Mouse (Mus musculus): Measurements from ENCODE around the gene Hoxc11. TPM values are rescaled to one million over a fixed set of nuclear protein-coding genes. Genes with fewer than 3 reads are reported as not detected.

Hoxc11 gene
- total and polyA plus RNA-seq, 2 experiments from 2014 or later, result not detected

GRCm38 (mm10) chr15:103002821-103003448 lies 48.7 kb downstream of the Hoxc11 start:
- TF ChIP-seq EP300 (IDR thresholded peaks at IDR 0.05; ENCODE audit: low read depth), result no peak
- TF ChIP-seq CTCF (IDR thresholded peaks at IDR 0.05; ENCODE audit: low read depth), result no peak
- Histone ChIP-seq H3K9me3 (replicated peaks; ENCODE audit: control insufficient read depth, low read length) (no peaks in the 10 kb centered on the region), H3K27me3 (ENCODE audit: control insufficient read depth, insufficient read depth, low read length) (peaks cover 98% of the 10 kb centered on the region), H3K4me3 (ENCODE audit: low read depth, low read length) (no peak overlapping the region), H3K4me2 (ENCODE audit: low read depth, low read length) (no peak overlapping the region), H3K4me1 (ENCODE audit: control insufficient read depth, insufficient read depth) (peaks cover 25% of the 10 kb centered on the region), H3K27ac (ENCODE audit: low read depth) (no peak overlapping the region), H3K9ac (replicated peaks; ENCODE audit: low read depth, low read length) (no peak overlapping the region), H3K36me3 (replicated peaks; ENCODE audit: control insufficient read depth, insufficient read depth, low read length) (no peaks in the 10 kb centered on the region)
- 39% methylated on average over 13 of the region's 13 CpGs for WGBS
- DNase-seq (ENCODE audit: low spot score) (no peak), ATAC-seq (ENCODE audit: insufficient read depth, low read depth) (no peak)

- DNase-seq (ENCODE audit: low spot score) (no peak), ATAC-seq (ENCODE audit: insufficient read depth, low read depth) (no peak)
- H3K4me1 ChIP-seq (ENCODE audit: control insufficient read depth, insufficient read depth), result peaks cover 16% of the 10 kb centered on the region
- H3K9ac ChIP-seq (replicated peaks; ENCODE audit: low read depth, low read length), result no peak overlapping the region
- no peak overlapping the region for H3K4me2 ChIP-seq (ENCODE audit: low read depth, low read length)
- H3K27me3 ChIP-seq (ENCODE audit: control insufficient read depth, insufficient read depth, low read length), result peaks cover 98% of the 10 kb centered on the region
- H3K27ac ChIP-seq (ENCODE audit: low read depth), result no peak overlapping the region
- H3K4me3 ChIP-seq (ENCODE audit: low read depth, low read length), result no peak overlapping the region
- 3% methylated on average over 17 of the region's 17 CpGs for WGBS
- no peaks in the 10 kb centered on the region for H3K36me3 ChIP-seq (replicated peaks; ENCODE audit: control insufficient read depth, insufficient read depth, low read length)
- H3K9me3 ChIP-seq (replicated peaks; ENCODE audit: control insufficient read depth, low read length), result no peaks in the 10 kb centered on the region
- TF ChIP-seq CTCF (IDR thresholded peaks at IDR 0.05; ENCODE audit: low read depth) (no peak), EP300 (IDR thresholded peaks at IDR 0.05; ENCODE audit: low read depth) (no peak)
These were observed 51.1 kb downstream of the Hoxc11 start for GRCm38 (mm10) chr15:103005308-103005707.

DNA sequence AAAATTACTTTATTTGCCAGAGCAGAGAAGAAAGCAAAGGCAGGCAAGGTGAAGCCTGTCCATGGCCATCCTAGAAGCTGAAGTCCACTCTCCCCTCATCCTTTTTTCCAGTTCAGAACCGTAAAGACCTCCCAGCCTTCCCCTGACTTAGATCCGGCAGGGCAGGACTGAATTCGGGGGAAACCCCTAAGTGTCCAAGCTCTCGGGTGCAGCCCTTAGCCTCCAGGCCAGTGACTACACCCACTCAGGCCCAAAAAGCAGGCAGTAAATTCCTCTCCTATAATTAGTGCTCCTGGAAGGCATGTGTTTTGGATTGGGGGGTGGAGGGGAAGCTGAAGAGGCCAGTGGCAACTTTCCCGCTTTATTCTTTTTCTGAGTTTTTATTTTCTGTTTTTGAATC lies 51.6 kb downstream of the Hoxc11 start:
- no peak overlapping the region for H3K4me3 ChIP-seq (ENCODE audit: low read depth, low read length)
- ATAC-seq (ENCODE audit: insufficient read depth, low read depth), result no peak
- H3K36me3 ChIP-seq (replicated peaks; ENCODE audit: control insufficient read depth, insufficient read depth, low read length), result no peaks in the 10 kb centered on the region
- TF ChIP-seq CTCF (IDR thresholded peaks at IDR 0.05; ENCODE audit: low read depth) (no peak), EP300 (IDR thresholded peaks at IDR 0.05; ENCODE audit: low read depth) (no peak)
- H3K27ac ChIP-seq (ENCODE audit: low read depth), result no peak overlapping the region
- no peak for DNase-seq (ENCODE audit: low spot score)
- 12% methylated on average over 5 of the region's 5 CpGs for WGBS
- H3K9ac ChIP-seq (replicated peaks; ENCODE audit: low read depth, low read length), result no peak overlapping the region
- H3K9me3 ChIP-seq (replicated peaks; ENCODE audit: control insufficient read depth, low read length), result no peaks in the 10 kb centered on the region
- H3K4me1 ChIP-seq (ENCODE audit: control insufficient read depth, insufficient read depth), result peaks cover 11% of the 10 kb centered on the region
- peaks cover 98% of the 10 kb centered on the region for H3K27me3 ChIP-seq (ENCODE audit: control insufficient read depth, insufficient read depth, low read length)
- no peak overlapping the region for H3K4me2 ChIP-seq (ENCODE audit: low read depth, low read length)

- peaks cover 5% of the 10 kb centered on the region for H3K4me1 ChIP-seq (ENCODE audit: control insufficient read depth, insufficient read depth)
- ATAC-seq (ENCODE audit: insufficient read depth, low read depth), result no peak
- 6% methylated on average over 1 of the region's 1 CpGs for WGBS
- TF ChIP-seq CTCF (IDR thresholded peaks at IDR 0.05; ENCODE audit: low read depth) (no peak), EP300 (IDR thresholded peaks at IDR 0.05; ENCODE audit: low read depth) (no peak)
- H3K27me3 ChIP-seq (ENCODE audit: control insufficient read depth, insufficient read depth, low read length), result peaks cover 99% of the 10 kb centered on the region
- no peak overlapping the region for H3K4me2 ChIP-seq (ENCODE audit: low read depth, low read length)
- H3K4me3 ChIP-seq (ENCODE audit: low read depth, low read length), result no peak overlapping the region
- no peaks in the 10 kb centered on the region for H3K9me3 ChIP-seq (replicated peaks; ENCODE audit: control insufficient read depth, low read length)
- H3K36me3 ChIP-seq (replicated peaks; ENCODE audit: control insufficient read depth, insufficient read depth, low read length), result no peaks in the 10 kb centered on the region
- no peak overlapping the region for H3K9ac ChIP-seq (replicated peaks; ENCODE audit: low read depth, low read length)
- no peak overlapping the region for H3K27ac ChIP-seq (ENCODE audit: low read depth)
- no peak for DNase-seq (ENCODE audit: low spot score)
These were observed 52.1 kb downstream of the Hoxc11 start for GRCm38 (mm10) chr15:103006326-103006725.

Small RNA genes within 50 kb of the gene (microRNA-seq; reads per million reads assigned to microRNA genes)
- gene Mir196a-2, result 0.71 reads per million

Other genes with a start within 250 kb of the Hoxc11 start
- gene Calcoco1, start 232.2 kb upstream of the Hoxc11 start, total RNA-seq (2014; rRNA removed; ENCODE audit: low replicate concordance), result 85.9 and 89.5 TPM in 2 replicates
- 80.7 and 82.9 TPM in 2 replicates for gene Calcoco1, start 232.2 kb upstream of the Hoxc11 start, polyA plus RNA-seq (2015; fragmentation: Nextera tagmentation; extraction: Ambion mirVana)
- not detected in 2 replicates for gene Hoxc13, start 33.3 kb upstream of the Hoxc11 start, total RNA-seq (2014; rRNA removed; ENCODE audit: low replicate concordance)
- not detected in 2 replicates for gene Hoxc13, start 33.3 kb upstream of the Hoxc11 start, polyA plus RNA-seq (2015; fragmentation: Nextera tagmentation; extraction: Ambion mirVana)
- gene Hoxc12, start 17.7 kb upstream of the Hoxc11 start, total RNA-seq (2014; rRNA removed; ENCODE audit: low replicate concordance), result not detected in 2 replicates
- gene Hoxc12, start 17.7 kb upstream of the Hoxc11 start, polyA plus RNA-seq (2015; fragmentation: Nextera tagmentation; extraction: Ambion mirVana), result not detected in 2 replicates
- not detected in 2 replicates for gene Hoxc10, start 12.4 kb downstream of the Hoxc11 start, total RNA-seq (2014; rRNA removed; ENCODE audit: low replicate concordance)
- gene Hoxc10, start 12.4 kb downstream of the Hoxc11 start, polyA plus RNA-seq (2015; fragmentation: Nextera tagmentation; extraction: Ambion mirVana), result not detected in 2 replicates
- gene Hoxc5, start 13.0 kb downstream of the Hoxc11 start, total RNA-seq (2014; rRNA removed; ENCODE audit: low replicate concordance), result 0.15 TPM in 1 of 2 replicates, not detected in the other
- gene Hoxc5, start 13.0 kb downstream of the Hoxc11 start, polyA plus RNA-seq (2015; fragmentation: Nextera tagmentation; extraction: Ambion mirVana), result not detected in 2 replicates
- gene Hoxc9, start 22.0 kb downstream of the Hoxc11 start, total RNA-seq (2014; rRNA removed; ENCODE audit: low replicate concordance), result not detected in 2 replicates
- gene Hoxc9, start 22.0 kb downstream of the Hoxc11 start, polyA plus RNA-seq (2015; fragmentation: Nextera tagmentation; extraction: Ambion mirVana), result not detected in 2 replicates
- not detected in 2 replicates for gene Hoxc8, start 36.2 kb downstream of the Hoxc11 start, total RNA-seq (2014; rRNA removed; ENCODE audit: low replicate concordance)
- gene Hoxc8, start 36.2 kb downstream of the Hoxc11 start, polyA plus RNA-seq (2015; fragmentation: Nextera tagmentation; extraction: Ambion mirVana), result not detected in 2 replicates
- not detected in 2 replicates for gene Hoxc6, start 43.8 kb downstream of the Hoxc11 start, total RNA-seq (2014; rRNA removed; ENCODE audit: low replicate concordance)
- gene Hoxc6, start 43.8 kb downstream of the Hoxc11 start, polyA plus RNA-seq (2015; fragmentation: Nextera tagmentation; extraction: Ambion mirVana), result 0.12 TPM in 1 of 2 replicates, not detected in the other
- not detected in 2 replicates for gene Hoxc4, start 64.5 kb downstream of the Hoxc11 start, total RNA-seq (2014; rRNA removed; ENCODE audit: low replicate concordance)
- 0.16 TPM in 1 of 2 replicates, not detected in the other for gene Hoxc4, start 64.5 kb downstream of the Hoxc11 start, polyA plus RNA-seq (2015; fragmentation: Nextera tagmentation; extraction: Ambion mirVana)
- gene Smug1, start 212.7 kb downstream of the Hoxc11 start, total RNA-seq (2014; rRNA removed; ENCODE audit: low replicate concordance), result 15.7 and 18.2 TPM in 2 replicates
- gene Smug1, start 212.7 kb downstream of the Hoxc11 start, polyA plus RNA-seq (2015; fragmentation: Nextera tagmentation; extraction: Ambion mirVana), result 10.0 and 10.1 TPM in 2 replicates

All from heart, postnatal 0 days (tissue).